Mouse (Mus musculus): ENCODE measurements around the gene Vamp4. TPM values are rescaled to one million over a fixed set of nuclear protein-coding genes. Genes with fewer than 3 reads are reported as not detected.
A peak's percentile ranks its signal among the peaks of the same experiment; 100 is the strongest.

Gene Vamp4
- total RNA-seq (2021) = 10 to 100 TPM; 38.4 to 40.7 TPM
- long read RNA-seq, experiment 1, transcript Vamp4-204 (8 exons, 1,461 nt) = major isoform, 14 of 23 reads
- long read RNA-seq, experiment 1, partial matches to known transcripts = 1 of 23 reads
- long read RNA-seq, experiment 1, other reads (novel, unspliced or antisense) = 4 of 23 reads
- long read RNA-seq, experiment 2, transcript Vamp4-204 (8 exons, 1,461 nt) = major isoform, 33 of 62 reads
- long read RNA-seq, experiment 2, transcript Vamp4-203 (8 exons, 2,752 nt) = minor isoform, 21 of 62 reads
- long read RNA-seq, experiment 2, partial matches to known transcripts = 1 of 62 reads
- long read RNA-seq, experiment 2, other reads (novel, unspliced or antisense) = 7 of 62 reads

- peak; percentile 89 to 91 for DNase-seq (ENCODE audit: low spot score in 2 of 2)
Measured at GRCm38 (mm10) chr1:162570260-162570748, at the start of gene Vamp4. TSS of gene Vamp4 (plus strand) at chr1:162570515.

- no peak for DNase-seq (ENCODE audit: low spot score in 2 of 2)
Measured at GRCm38 (mm10) chr1:162529651-162530050, 40.7 kb upstream of the Vamp4 start.

DNA sequence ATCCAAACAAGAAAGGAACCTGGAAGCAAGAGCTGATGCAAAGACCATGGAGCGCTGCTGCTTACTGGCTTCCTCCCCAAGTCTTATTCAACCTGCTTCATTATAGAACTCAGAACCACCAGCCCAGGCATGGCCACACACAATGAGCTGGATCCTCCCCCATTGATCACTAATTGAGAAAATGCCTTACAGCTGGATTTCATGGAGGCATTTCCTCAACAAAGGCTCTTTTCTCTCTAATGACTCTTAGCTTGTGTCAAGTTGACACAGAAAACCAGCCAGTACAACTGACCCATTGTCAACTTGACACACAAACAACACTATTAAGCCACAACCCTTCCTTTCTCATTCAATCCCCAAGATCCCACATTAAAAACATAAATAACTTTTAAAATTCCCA lies 39.6 kb upstream of the Vamp4 start:
- no peak for DNase-seq (ENCODE audit: low spot score in 2 of 2)

GRCm38 (mm10) chr1:162531584-162531983 lies 38.7 kb upstream of the Vamp4 start:
- no peak for DNase-seq (ENCODE audit: low spot score in 2 of 2)

GRCm38 (mm10) chr1:162532330-162532729 lies 38.0 kb upstream of the Vamp4 start:
- DNase-seq (ENCODE audit: low spot score in 2 of 2) = no peak

DNA sequence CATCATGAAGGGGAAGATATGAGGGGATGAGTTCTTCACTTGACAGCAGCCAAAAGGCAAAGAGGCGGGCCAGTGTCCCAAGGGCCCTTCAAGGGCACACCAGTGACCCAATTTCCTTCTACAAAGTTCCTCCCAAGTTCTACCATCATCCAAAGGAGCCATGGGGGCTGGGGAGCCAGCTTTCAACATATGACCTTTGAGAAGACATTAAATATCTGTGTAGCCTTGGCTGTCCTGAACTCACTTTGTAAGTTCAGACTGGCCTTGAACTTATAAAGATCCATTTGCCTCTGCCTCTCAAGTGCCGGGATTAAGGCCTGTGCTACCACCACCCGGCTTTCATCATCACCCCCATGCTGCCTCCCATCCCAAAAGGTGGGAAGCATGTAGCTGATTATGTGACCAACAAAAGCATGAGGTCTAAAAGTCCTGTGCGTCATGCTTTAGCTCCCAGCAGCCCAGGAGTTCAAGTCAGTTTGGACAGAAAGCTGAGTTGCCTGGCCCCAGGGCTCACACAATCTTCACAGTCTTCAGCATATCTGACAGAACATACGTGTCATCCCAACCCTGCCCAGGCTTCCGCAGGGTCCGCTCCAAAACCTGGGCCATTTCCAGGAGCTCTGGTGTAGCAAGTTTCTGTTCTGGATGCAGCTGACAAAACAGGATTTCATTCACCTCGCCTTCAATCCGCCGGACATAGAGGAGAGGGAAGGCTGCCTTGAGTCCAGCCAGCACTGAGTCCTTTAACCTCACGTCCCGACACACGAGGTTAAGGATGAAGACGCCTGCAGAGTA lies 36.4 kb upstream of the Vamp4 start:
- DNase-seq (ENCODE audit: low spot score in 2 of 2) = peak in 1 of 2 experiments; percentile 35

- no peak for DNase-seq (ENCODE audit: low spot score in 2 of 2)
Measured at GRCm38 (mm10) chr1:162543231-162543630, 27.1 kb upstream of the Vamp4 start.

DNA sequence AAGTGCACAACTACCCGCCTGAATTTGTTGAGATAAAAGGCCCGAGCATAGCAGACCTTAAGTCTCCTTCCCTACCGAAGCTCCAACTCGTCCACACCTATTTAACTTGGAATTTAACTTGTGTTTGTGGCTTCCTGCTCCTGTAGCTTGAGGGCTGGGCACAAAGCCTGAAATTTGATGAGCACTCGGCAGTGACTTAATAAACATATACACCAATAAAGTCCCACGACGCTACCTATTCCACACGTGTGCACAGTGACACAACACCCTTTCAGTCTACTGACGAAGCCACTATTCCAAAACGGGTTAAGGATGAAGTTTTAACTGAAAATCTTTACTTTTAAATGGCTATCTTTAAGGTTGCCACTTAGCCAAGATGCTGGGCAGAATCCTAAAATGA lies 22.7 kb upstream of the Vamp4 start:
- no peak for DNase-seq (ENCODE audit: low spot score in 2 of 2)

GRCm38 (mm10) chr1:162548016-162548916 lies 22.0 kb upstream of the Vamp4 start, which contains the start of gene Mettl13:
TSS of gene Mettl13 (minus strand) at chr1:162548551.
- peak; percentile 74 to 76 for DNase-seq (ENCODE audit: low spot score in 2 of 2)

GRCm38 (mm10) chr1:162548917-162549613 lies 21.2 kb upstream of the Vamp4 start:
- no peak for DNase-seq (ENCODE audit: low spot score in 2 of 2)

GRCm38 (mm10) chr1:162549615-162550283 lies 20.6 kb upstream of the Vamp4 start:
- no peak for DNase-seq (ENCODE audit: low spot score in 2 of 2)

DNA sequence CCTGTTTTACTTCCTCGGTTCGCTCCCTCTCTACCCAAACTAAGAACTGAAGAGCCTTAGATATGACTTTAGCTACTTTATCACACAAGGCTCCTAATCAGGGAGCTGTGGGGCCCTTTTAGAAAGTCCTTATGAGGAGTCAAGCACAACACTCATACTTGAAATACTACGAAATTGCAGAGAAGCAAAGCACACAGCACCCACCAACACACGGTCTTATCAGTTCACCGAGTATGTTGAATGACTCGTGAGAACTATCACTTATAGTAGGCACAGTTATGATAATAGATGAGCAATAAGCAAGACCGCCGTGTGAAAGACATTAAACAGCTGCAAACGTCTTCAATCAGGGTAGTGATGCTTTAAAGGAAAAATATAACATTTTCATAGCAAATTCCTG lies 17.4 kb upstream of the Vamp4 start:
- no peak for DNase-seq (ENCODE audit: low spot score in 2 of 2)

DNA sequence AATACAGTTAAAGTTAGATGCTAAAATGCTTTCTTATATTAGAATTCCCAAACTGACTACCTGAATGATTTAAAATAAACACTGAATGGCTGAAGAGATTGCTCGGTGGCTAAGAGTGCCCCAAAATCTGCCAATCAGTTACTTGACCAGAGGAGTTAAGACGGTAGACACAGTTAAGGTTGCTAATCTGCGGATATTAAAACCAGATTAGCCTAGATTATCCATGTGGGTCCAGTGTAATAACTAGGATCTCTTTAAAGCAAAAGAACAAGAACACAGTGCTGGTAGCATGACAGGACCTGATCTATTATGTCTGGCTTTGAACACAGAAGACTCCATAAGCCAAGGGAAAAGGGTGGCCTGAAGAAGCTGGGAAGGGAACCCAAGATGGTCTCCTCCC lies 16.1 kb upstream of the Vamp4 start:
- DNase-seq (ENCODE audit: low spot score in 2 of 2) = no peak

DNA sequence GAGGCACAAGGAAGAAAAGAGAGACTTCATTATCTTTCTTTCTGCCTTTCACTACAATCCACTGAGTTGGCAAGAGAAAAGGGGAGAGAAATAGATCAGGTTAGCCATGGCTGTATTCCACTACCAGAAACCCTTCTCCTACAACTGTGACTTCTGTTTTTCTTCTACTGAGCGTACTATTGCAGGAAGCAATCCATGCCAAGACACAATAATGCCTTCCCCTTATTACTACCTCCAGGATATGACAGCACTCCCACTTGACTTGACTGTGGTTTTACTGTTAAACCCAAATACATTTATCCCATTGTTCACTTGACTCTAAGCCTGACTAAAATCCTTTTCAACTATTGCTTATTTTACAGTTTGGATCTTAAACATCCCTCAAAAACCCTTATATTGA lies 7.1 kb upstream of the Vamp4 start:
- no peak for DNase-seq (ENCODE audit: low spot score in 2 of 2)

DNA sequence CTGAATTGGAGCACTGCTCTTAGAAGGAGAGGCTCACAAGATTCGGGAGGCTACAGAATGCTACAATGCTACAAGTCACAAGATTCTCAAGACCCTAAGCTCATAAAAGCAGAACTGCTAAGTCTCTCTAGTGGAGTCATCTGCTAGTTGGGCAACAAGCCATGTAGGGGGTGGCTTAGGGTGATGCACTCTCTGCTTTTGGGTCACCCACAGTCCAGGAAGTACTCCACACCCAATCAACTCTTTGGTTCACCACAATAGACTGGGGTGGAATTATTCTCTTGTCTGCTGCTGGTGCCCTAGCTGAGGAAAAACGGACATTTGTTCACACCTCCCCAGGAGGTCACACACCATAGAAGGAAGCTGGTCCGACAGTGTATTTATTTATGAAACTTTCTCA lies 5.3 kb upstream of the Vamp4 start:
- DNase-seq (ENCODE audit: low spot score in 2 of 2) = no peak

- no peak for DNase-seq (ENCODE audit: low spot score in 2 of 2)
Measured at GRCm38 (mm10) chr1:162567351-162567750, 3.0 kb upstream of the Vamp4 start.

DNA sequence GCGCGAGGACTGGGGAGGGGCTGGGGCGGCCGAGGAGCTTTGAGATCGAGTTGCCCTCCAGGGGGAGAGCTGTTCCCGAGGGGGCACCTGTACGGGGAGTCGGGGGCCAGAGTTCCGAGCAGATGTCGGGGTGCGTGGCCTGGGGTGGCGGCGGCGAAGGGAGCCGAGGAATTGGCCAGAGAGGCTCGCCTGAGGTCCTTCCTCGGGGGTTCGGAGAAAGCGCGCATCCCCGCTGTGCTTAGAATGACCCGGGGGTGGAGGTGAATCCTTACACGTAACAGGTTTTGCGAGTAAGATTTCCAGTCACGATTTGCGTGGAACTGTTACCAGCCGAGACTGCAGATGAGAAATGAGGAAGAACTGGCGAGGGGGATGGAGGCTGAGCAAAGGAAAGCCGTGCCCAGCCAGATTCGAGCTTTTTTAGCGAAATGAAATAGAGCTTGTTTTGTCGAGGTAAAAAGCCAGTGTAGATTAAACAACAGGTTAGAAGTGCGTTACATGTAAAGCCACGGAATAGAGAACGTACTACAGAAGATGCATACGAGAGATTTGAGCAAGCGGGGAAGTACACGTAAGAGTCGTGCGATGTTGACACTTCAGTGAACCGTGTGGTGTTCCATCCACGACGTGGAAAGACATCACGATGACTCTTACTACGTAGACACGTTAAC lies 751 bp downstream of the Vamp4 start:
- DNase-seq (ENCODE audit: low spot score in 2 of 2) = no peak

DNA sequence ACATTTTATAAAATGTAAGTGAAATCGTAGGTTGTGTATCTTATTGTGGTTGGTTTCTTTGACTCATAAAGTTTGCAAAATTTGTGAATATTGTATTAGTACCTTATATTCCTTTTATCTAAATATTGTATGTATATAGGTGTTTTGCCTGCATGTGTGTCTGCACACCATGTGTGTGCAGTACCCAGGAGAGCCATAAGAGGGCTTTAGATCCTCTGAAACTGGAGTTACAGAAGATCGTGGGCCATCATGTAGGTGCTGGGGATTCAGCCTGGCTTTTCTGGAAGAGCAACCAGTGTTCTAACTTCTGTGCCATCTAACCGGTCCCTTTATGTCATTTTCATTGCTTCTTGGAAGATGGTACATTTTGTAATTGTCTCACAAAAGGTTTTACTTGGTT lies 4.8 kb downstream of the Vamp4 start:
- DNase-seq (ENCODE audit: low spot score in 2 of 2) = no peak

GRCm38 (mm10) chr1:162582884-162583283 lies 12.6 kb downstream of the Vamp4 start:
- DNase-seq (ENCODE audit: low spot score in 2 of 2) = no peak

Data from adrenal gland, adult 18-20 months (tissue).